Mouse (Mus musculus) heart, postnatal 14 days (tissue): ENCODE results near the gene Prkab2. TPM values are rescaled to one million over a fixed set of nuclear protein-coding genes. Genes with fewer than 3 reads are reported as not detected.

Source experiments
- DNase-seq, 2 experiments: peaks; one replicate each; pipeline ENCODE4 v3.0.0; 2021 to 2022
- intact Hi-C: fragments of 180-260 bp; cut with DNase I; formaldehyde crosslinking; loops from one replicate; pipeline ENCODE4 v1.15.1; 2025
- total RNA-seq, 2 experiments: library from RNA; stranded (reverse); gene quantifications; 2 replicates each; pipeline ENCODE4 v1.2.3; 2021

The Prkab2 gene
- total RNA-seq, 2 experiments from 2014 or later = 17.3 to 19.6 TPM

GRCm38 (mm10) chr3:97648518-97648917, 9.5 kb upstream of the Prkab2 start:
- intact Hi-C loops = no loop called here
- DNase-seq = no peak

- no peak for DNase-seq
- intact Hi-C loops = no loop called here
Observed at GRCm38 (mm10) chr3:97649022-97649421, 9.0 kb upstream of the Prkab2 start.

- DNase-seq = no peak
Observed at GRCm38 (mm10) chr3:97649469-97649868, 8.5 kb upstream of the Prkab2 start.

GRCm38 (mm10) chr3:97651604-97652003, 6.4 kb upstream of the Prkab2 start:
- peak in 1 of 2 experiments; percentile 23 for DNase-seq

More at GRCm38 (mm10) chr3:97649469-97649868, 8.5 kb upstream of the Prkab2 start:
- intact Hi-C loops = no loop called here

DNA sequence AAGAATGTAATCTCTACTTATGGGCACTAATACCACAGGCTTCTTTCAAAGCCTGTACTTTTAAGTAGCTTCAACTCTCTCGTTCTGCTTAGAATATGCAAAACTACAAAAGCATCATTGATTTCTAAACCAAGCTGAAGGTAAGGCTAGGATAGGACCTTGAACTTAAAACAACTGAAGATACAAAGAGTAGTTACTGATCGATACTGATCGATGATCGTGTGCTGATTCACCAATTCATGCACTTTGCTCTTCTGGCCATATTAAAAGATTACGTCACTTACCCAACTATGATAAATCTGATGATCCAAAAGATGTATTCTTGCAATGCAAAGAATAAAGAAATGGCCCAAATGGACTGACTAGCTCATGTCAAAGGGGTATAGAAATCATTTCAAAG, 4.2 kb upstream of the Prkab2 start:
- no peak for DNase-seq
- intact Hi-C loops = no loop called here

More at GRCm38 (mm10) chr3:97651604-97652003, 6.4 kb upstream of the Prkab2 start:
- intact Hi-C loops = no loop called here

DNA sequence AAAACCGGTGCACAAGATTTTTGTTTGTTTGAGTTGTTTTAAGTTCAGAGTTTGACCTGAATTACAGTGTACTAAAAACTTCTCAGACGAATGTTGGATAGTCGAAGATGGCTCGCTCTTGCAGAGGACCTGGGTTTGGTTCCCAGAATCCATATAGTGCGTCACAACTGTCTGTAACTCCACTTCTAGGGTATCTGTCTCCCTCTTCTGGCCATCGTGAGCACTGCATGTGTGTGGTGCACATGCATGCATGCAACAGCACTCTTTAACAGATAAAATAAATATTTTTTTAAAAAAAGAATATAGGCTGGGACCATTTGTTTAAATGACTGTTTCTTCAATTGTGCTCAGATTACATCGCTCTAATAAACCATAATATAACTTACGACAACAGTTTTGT, 3.1 kb upstream of the Prkab2 start:
- intact Hi-C loops = no loop called here
- peak in 1 of 2 experiments; percentile 39 for DNase-seq

DNA sequence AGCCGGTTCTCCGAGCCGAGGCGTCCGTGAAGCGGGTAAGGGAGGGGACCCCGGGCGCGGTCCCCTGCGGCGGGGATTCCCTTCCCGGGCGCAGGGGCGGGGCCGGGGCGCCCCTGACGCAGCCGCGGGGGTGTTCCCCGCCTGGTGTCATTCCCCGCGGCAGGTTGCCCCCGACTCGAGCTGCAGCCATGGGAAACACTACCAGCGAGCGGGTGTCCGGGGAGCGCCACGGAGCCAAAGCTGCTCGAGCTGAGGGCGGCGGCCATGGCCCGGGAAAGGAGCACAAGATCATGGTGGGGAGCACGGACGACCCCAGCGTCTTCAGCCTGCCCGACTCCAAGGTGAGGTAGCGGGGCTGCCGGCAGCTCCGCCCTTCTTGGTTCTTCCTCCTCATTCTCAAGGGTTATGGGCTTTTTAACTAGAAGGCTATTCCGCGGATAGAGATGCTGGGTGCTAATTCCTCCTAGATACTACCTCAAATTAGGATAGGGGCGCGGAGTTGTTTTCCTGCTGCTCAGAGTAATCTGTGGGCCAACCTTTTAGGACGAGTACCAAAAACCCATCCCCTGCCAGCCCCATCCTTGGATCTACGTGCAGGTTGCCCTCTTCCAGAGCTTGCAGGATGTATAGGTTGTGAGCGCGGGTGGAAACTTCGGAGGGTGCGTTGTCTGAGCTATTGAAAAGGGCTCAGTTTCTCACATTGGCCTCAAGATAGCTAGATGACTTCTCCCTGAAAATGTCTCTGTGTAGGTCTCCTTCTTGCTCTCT, 617 bp downstream of the Prkab2 start:
- peak in 1 of 2 experiments; percentile 14 for DNase-seq
- intact Hi-C loops = no loop called here

DNA sequence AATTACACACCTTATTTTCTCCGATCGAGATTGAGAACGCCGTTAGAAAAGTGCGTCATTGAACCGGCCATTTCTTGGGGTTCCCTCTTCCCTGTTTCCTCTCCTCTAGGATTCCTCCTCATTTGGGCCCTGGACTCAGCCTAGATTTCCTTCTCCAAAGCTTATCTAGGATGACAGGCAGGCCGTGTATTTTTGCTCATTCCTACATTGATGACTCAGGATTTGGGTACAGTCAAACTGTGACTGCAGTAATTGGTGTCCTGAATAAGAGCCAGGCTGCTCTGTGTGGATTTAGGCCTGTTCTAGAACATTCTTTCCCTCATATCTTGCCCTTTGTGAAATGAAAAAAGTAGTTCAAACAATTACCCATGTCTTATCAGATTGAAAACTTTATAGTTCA, 1.8 kb downstream of the Prkab2 start:
- DNase-seq = no peak
- intact Hi-C loops = no loop called here

DNA sequence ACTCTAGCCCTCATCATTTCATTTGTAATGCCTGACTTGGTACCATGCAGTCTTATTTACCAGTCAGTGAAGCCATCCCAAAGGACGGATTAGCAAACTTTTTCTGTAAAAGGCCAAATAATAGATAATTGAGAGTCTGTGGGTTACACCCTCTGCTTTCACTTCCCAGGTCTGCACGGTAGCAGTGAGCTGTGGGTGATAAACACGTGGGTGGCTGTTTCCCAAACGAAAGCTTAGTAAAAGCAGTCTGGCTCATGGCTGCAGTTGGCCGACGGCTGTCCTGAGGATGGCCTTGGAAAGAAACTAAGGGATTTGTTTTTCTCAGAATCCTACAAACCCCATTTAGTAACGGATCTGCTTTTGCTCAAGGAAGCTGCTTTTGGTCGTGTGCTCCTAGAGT, 3.2 kb downstream of the Prkab2 start:
- no peak for DNase-seq
- intact Hi-C loops = no loop called here

- no peak for DNase-seq
- intact Hi-C loops = no loop called here
Observed at GRCm38 (mm10) chr3:97665525-97665924, 7.5 kb downstream of the Prkab2 start.

GRCm38 (mm10) chr3:97666154-97666553, 8.2 kb downstream of the Prkab2 start:
- intact Hi-C loops = no loop called here

GRCm38 (mm10) chr3:97667093-97667675, 9.2 kb downstream of the Prkab2 start:
- no peak for DNase-seq
- intact Hi-C loops = no loop called here

More at GRCm38 (mm10) chr3:97666154-97666553, 8.2 kb downstream of the Prkab2 start:
- DNase-seq = no peak

DNA sequence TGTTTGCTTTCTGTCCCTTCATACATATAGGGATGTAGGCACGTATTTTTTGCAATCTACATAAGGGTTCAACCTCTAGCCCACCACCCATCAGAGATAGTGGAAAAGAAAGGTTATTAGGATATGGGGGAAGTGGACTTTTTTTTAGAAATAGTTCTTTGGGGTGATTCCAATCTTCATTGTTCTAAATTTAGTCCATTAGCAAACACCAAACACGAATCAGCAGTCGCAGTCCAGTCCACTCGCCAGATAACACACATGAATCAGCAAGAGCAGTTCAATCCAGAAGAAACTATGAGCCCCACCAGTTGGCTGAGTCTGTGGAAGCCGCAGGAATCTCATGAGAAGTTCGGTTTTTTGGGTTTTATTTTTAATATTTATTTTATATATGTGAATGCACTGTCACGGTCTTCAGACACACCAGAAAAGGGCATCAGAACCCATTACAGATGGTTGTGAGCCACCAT, 16.7 kb downstream of the Prkab2 start, which contains the start of gene Gm17651:
Gm17651 (minus strand) TSS at position 51 of the 467 bp plus-strand sequence.
- DNase-seq = no peak
- intact Hi-C loops = no loop called here

- intact Hi-C loops = no loop called here
- DNase-seq = no peak
Observed at GRCm38 (mm10) chr3:97676126-97676525, 18.1 kb downstream of the Prkab2 start.

DNA sequence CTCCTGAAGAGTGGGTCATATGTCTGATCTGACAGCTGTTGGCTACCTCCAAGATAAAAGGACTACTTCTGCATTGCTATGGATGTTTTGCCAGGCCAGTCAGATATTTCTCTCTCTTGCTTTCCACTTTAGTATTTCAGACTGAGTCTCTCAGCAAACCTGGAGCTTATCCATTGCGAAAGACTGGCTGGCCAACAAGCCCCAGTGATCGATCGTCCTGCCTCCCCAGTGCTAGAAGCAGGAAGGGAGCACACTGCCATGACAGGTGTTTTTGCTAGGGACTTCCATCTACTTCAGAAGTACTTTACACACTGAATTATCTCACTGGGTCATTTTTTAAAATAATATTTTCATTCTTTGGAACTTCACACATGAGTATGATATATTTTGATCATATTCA, 20.4 kb downstream of the Prkab2 start:
- no peak for DNase-seq
- intact Hi-C loops = no loop called here

- peak; percentile 82 to 85 for DNase-seq
- intact Hi-C loops = loop anchor here (1.0 kb wide), 1 partner anchor 199 kb away; no protein-coding TSS in a partner anchor
Observed at GRCm38 (mm10) chr3:97680631-97681320, 22.8 kb downstream of the Prkab2 start.

- DNase-seq = peak; percentile 59 to 68
- intact Hi-C loops = loop anchor here (1.0 kb wide), 1 partner anchor 198 kb away; no protein-coding TSS in a partner anchor
Observed at GRCm38 (mm10) chr3:97681321-97682158, 23.5 kb downstream of the Prkab2 start.

- intact Hi-C loops = no loop called here
- DNase-seq = no peak
Observed at GRCm38 (mm10) chr3:97682159-97682502, 24.1 kb downstream of the Prkab2 start.

DNA sequence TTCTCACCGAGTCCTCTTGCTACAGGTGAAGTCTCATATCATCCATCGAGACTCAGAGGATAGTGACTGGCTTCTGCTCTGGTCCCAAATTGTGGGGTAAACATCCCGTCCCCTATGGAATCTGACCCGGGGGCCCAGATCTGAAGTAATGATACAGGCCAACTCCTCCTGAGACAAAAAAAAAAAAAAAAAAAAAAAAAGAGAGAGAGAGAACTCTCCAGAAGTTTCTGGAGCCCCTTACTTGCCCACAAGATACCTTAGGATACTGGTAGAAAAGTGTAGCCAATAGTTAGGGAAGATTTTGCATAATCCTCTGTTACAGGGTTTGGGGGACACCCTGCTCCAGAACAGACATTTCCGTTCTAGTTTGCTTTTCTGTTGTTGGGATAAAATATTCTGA, 24.6 kb downstream of the Prkab2 start:
- intact Hi-C loops = no loop called here
- no peak for DNase-seq

DNA sequence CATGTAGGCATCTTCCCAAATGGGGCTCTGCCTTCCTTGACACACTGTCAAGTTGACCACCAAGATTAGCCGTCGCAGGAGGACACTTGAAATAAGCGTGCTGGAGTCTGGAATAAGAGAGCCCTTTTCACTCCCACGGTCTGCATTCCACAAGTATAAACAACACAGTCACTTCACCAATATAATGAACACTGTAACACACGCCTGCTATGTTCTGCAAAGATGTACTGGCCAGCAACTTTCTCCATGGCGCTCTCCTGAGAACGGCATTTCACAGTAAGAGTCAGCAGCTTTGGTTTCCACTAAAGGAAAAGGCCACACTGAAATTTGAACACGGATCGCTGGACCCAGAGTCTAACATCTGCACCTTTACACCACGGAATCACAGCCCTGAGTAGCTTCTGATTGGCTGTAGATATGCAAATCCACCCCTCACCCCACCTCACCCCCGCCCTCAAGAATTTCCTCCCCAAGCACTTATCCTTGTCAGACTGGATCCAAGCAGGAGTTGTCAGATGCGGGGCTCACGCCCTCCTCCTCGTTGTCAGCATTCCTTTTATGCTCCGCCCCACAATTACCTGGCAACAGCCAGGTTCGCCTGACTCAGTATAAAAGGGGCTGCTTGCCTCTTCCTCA, 25.7 kb downstream of the Prkab2 start:
- DNase-seq = no peak
- intact Hi-C loops = no loop called here
